Mouse (Mus musculus): ENCODE data around the gene Slc39a1. TPM values are rescaled to one million over a fixed set of nuclear protein-coding genes. Genes with fewer than 3 reads are reported as not detected.
"Not testable (repeated sequence)": the region's sequence is repeated elsewhere in the genome, so short reads cannot be mapped to it uniquely, and the experiment has no call there.

The Slc39a1 gene
- polyA plus RNA-seq, 1 experiment from 2014 or later, result 63.5 TPM

DNA sequence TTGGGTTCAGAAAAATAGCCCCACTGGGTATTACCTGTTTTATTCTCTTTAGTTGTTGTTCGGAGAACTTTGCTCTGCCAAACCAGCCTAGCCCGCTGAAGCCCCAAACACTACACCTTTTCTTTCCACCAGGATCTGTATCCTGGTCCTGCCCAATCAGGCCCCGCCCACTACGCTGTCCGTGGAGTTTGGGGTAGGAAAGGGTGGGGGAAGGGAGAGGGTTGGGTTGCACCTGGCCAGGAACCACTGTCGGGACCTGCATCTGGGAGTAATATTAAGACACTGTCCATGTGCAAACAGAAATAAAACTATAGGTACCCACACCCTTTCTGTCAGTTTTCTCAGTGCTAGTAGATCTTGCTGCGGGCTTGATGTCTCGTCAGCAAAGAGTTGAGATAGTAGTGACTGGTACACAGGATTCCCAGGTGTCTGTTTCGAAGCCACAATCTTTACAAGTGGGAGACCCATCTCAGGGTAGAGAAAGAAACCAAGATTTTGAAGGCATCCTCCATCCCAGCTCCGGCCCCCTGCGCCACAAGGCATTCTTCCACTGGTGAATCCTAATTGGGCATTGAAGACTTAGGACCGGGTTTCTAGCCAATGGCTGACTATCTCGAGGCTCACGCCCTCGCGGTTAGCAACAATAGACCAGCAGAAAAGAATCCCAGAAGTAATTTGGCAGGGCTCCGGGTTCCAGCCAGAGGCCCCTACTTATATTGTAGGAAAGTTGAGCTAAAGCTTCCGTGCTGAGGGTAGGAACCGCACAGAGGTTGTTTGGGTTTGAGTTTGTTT lies 4.8 kb upstream of the Slc39a1 start, which contains the start of gene Creb3l4:
Gene Creb3l4 (minus strand): TSS at position 529 of the 792 bp plus-strand sequence.
- peaks cover 19% of the 10 kb centered on the region; the same call in 1 of the 2 replicates for H3K4me1 ChIP-seq
- peak within 1 kb of the TSS; percentile 35 for H3K4me3 ChIP-seq
- H3K4me2 ChIP-seq (replicated peaks), result peak within 1 kb of the TSS; percentile 64
- H3K27ac ChIP-seq, result peak within 1 kb of the TSS; percentile 86
- ATAC-seq (ENCODE audit: insufficient number of reproducible peaks, insufficient read depth, low FRiP score, low TSS enrichment), result peak; percentile 76
- H3K27me3 ChIP-seq, result no peaks in the 10 kb centered on the region
- H3K9me3 ChIP-seq, result no peaks in the 10 kb centered on the region
- H3K36me3 ChIP-seq, result no peaks in the 10 kb centered on the region
- 5% methylated on average over 19 of the region's 19 CpGs for WGBS
- H3K9ac ChIP-seq, result peak within 1 kb of the TSS; percentile 25; the same call in 1 of the 2 replicates

GRCm38 (mm10) chr3:90245406-90245805 lies 2.6 kb upstream of the Slc39a1 start:
- Histone ChIP-seq H3K27me3 (no peaks in the 10 kb centered on the region), H3K4me3 (no peak overlapping the region), H3K4me2 (replicated peaks) (no peak overlapping the region), H3K27ac (no peak overlapping the region), H3K9me3 (no peaks in the 10 kb centered on the region), H3K36me3 (0 out of 2 replicates have a peak, but pooled peaks cover 3% of the 10 kb centered on the region), H3K4me1 (peaks cover 30% of the 10 kb centered on the region), H3K9ac (no peak overlapping the region)
- WGBS, result 65% methylated on average over 2 of the region's 2 CpGs
- ATAC-seq (ENCODE audit: insufficient number of reproducible peaks, insufficient read depth, low FRiP score, low TSS enrichment), result no peak

DNA sequence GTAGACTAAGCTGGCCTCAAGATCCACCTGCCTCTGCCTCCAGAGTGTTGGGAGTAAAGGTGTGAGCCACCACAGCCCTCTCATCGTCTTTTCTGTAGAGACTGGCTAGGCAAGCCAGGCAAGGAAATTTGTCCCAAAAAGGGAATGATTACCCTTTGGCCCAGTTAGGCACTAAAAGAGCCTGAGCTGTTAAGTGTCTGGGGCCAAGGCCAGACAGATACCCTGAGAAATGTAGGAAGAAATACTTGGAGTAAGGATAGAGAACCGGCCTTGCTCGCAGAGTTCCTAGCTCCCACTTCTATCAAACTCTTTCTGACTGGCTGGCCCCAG lies 377 bp upstream of the Slc39a1 start:
- ATAC-seq (ENCODE audit: insufficient number of reproducible peaks, insufficient read depth, low FRiP score, low TSS enrichment), result no peak
- Histone ChIP-seq H3K4me1 (peaks cover 28% of the 10 kb centered on the region), H3K4me2 (replicated peaks) (peak overlapping the region; percentile 84), H3K27ac (peak overlapping the region; percentile 92), H3K27me3 (no peaks in the 10 kb centered on the region), H3K36me3 (peaks cover 16% of the 10 kb centered on the region), H3K4me3 (peak overlapping the region; percentile 78), H3K9ac (peak overlapping the region; percentile 80), H3K9me3 (no peaks in the 10 kb centered on the region)
- 0% methylated on average over 3 of the region's 3 CpGs for WGBS

DNA sequence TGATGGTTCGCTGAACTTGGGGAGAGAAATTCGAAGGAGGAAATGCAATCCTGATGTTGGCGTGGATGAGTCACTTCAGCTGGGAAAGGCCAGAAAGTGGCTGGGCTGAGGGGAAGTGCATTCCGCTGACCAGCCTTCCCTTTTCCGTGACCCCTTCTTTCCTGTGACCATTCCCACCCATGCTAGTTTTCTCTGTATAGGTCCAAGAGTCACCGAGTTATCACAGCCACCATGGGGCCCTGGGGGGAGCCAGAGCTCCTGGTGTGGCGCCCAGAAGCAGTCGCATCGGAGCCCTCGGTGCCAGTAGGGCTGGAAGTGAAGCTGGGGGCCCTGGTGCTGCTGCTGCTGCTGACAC lies 751 bp downstream of the Slc39a1 start:
- Histone ChIP-seq H3K4me1 (peaks cover 20% of the 10 kb centered on the region), H3K36me3 (peaks cover 16% of the 10 kb centered on the region), H3K4me3 (peak overlapping the region; percentile 78), H3K9me3 (no peaks in the 10 kb centered on the region), H3K27me3 (no peaks in the 10 kb centered on the region), H3K4me2 (replicated peaks) (peak overlapping the region; percentile 84), H3K27ac (peak overlapping the region; percentile 92), H3K9ac (peak overlapping the region; percentile 80)
- WGBS, result 6% methylated on average over 10 of the region's 10 CpGs
- no peak for ATAC-seq (ENCODE audit: insufficient number of reproducible peaks, insufficient read depth, low FRiP score, low TSS enrichment)

DNA sequence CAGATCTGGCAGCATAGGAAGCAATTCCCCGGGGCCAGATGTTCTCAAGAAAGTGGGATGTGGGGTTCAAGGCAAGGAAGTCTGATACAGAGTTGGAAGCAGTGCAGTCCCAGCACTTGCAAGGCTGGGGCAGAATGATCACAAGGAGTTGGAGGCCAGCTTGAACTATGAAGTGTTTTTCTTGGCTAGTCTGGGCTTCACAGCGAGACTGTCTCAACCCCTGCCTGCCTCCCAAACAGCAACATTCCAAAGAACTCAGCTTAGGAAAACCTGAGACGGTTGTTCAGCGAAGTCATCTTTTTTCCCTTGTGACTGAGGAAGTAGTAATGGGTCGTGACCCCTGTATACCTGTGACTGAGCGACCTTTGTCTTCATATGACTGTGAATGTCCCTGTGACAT lies 2.8 kb downstream of the Slc39a1 start:
- no peak overlapping the region for H3K4me2 ChIP-seq (replicated peaks)
- H3K4me3 ChIP-seq, result no peak overlapping the region
- H3K27me3 ChIP-seq, result no peaks in the 10 kb centered on the region
- H3K9ac ChIP-seq, result no peak overlapping the region
- ATAC-seq (ENCODE audit: insufficient number of reproducible peaks, insufficient read depth, low FRiP score, low TSS enrichment), result no peak
- WGBS, result 84% methylated on average over 6 of the region's 6 CpGs
- no peak overlapping the region for H3K27ac ChIP-seq
- H3K36me3 ChIP-seq, result peaks cover 16% of the 10 kb centered on the region
- H3K9me3 ChIP-seq, result no peaks in the 10 kb centered on the region
- H3K4me1 ChIP-seq, result peaks cover 27% of the 10 kb centered on the region

GRCm38 (mm10) chr3:90251731-90252226 lies 3.8 kb downstream of the Slc39a1 start:
- H3K9me3 ChIP-seq; H3K4me3 ChIP-seq; H3K4me2 ChIP-seq (replicated peaks); H3K9ac ChIP-seq; H3K27me3 ChIP-seq; ATAC-seq (ENCODE audit: insufficient number of reproducible peaks, insufficient read depth, low FRiP score, low TSS enrichment); H3K27ac ChIP-seq: not testable (repeated sequence)
- peaks cover 16% of the 10 kb centered on the region for H3K36me3 ChIP-seq
- 94% methylated on average over 9 of the region's 12 CpGs for WGBS
- H3K4me1 ChIP-seq, result peaks cover 32% of the 10 kb centered on the region

GRCm38 (mm10) chr3:90252659-90253058 lies 4.7 kb downstream of the Slc39a1 start:
- not testable (repeated sequence) for H3K9ac ChIP-seq; H3K9me3 ChIP-seq; H3K4me2 ChIP-seq (replicated peaks); H3K27me3 ChIP-seq; ATAC-seq (ENCODE audit: insufficient number of reproducible peaks, insufficient read depth, low FRiP score, low TSS enrichment); H3K4me3 ChIP-seq; H3K27ac ChIP-seq
- H3K4me1 ChIP-seq, result peaks cover 30% of the 10 kb centered on the region
- H3K36me3 ChIP-seq, result peaks cover 23% of the 10 kb centered on the region
- WGBS, result 92% methylated on average over 2 of the region's 2 CpGs

GRCm38 (mm10) chr3:90253174-90253573 lies 5.2 kb downstream of the Slc39a1 start:
- Histone ChIP-seq H3K4me1 (peaks cover 29% of the 10 kb centered on the region), H3K36me3 (peaks cover 24% of the 10 kb centered on the region), H3K4me3 (peak overlapping the region; percentile 88; the same call in 1 of the 2 replicates)
- peak; percentile 3; the same call in 1 of the 2 replicates for ATAC-seq (ENCODE audit: insufficient number of reproducible peaks, insufficient read depth, low FRiP score, low TSS enrichment)
- not testable (repeated sequence) for H3K27ac ChIP-seq; H3K4me2 ChIP-seq (replicated peaks); H3K9me3 ChIP-seq; H3K27me3 ChIP-seq; H3K9ac ChIP-seq
- WGBS, result 95% methylated on average over 1 of the region's 1 CpGs

- H3K4me2 ChIP-seq (replicated peaks), result peak within 1 kb of the TSS; percentile 81
- peaks cover 26% of the 10 kb centered on the region for H3K4me1 ChIP-seq
- ATAC-seq (ENCODE audit: insufficient number of reproducible peaks, insufficient read depth, low FRiP score, low TSS enrichment), result peak; percentile 96
- no peaks in the 10 kb centered on the region for H3K9me3 ChIP-seq
- under 1% methylated on average over 38 of the region's 40 CpGs for WGBS
- peak within 1 kb of the TSS; percentile 79 for H3K27ac ChIP-seq
- H3K4me3 ChIP-seq, result peak within 1 kb of the TSS; percentile 88
- peak within 1 kb of the TSS; percentile 88 for H3K9ac ChIP-seq
- H3K36me3 ChIP-seq, result peaks cover 29% of the 10 kb centered on the region
- H3K27me3 ChIP-seq, result no peaks in the 10 kb centered on the region
These were observed 5.9 kb downstream of the Slc39a1 start, which contains the start of gene Crtc2 for GRCm38 (mm10) chr3:90253653-90254418. Crtc2 (plus strand) TSS chr3:90254163.

DNA sequence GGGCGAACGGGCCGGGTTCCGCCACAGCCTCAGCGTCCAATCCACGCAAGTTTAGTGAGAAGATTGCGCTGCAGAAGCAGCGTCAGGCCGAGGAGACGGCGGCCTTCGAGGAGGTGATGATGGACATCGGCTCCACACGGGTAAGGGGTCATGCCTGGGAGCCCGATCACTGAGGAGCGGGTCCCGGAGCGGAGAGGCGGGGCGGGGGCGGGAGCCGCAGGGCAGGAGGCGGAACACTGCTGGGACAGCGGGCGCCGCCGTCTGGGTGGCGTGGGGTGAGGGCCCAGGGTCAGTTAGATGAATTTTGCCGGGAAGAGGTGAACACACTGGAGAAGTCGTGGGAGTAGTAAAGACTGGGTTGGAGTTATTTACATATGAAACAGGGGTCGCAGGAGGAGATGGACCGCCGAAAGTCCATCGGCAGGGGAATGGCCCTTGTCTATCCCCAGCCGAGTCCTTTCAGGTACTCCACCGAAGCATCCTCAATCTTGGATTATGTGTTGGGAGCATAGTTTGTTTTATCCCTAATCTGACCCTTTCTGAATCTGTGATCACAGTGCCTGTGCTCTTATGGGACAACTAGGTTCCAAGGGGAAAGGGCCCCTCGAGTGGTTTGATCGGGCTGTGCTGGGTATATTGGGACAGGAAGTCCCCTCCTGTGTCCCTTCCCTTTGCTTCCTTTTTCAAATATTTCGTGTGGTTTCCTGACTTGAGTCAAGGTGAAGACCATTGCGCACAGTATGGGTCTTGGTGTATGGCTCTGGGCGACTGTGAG lies 6.6 kb downstream of the Slc39a1 start:
- peak overlapping the region; percentile 79 for H3K27ac ChIP-seq
- no peaks in the 10 kb centered on the region for H3K9me3 ChIP-seq
- peaks cover 37% of the 10 kb centered on the region for H3K36me3 ChIP-seq
- no peaks in the 10 kb centered on the region for H3K27me3 ChIP-seq
- peak overlapping the region; percentile 88 for H3K9ac ChIP-seq
- H3K4me1 ChIP-seq, result peaks cover 18% of the 10 kb centered on the region
- ATAC-seq (ENCODE audit: insufficient number of reproducible peaks, insufficient read depth, low FRiP score, low TSS enrichment), result peak; percentile 58
- H3K4me3 ChIP-seq, result peak overlapping the region; percentile 88
- peak overlapping the region; percentile 81 for H3K4me2 ChIP-seq (replicated peaks)
- WGBS, result 1% methylated on average over 41 of the region's 41 CpGs

GRCm38 (mm10) chr3:90255194-90255565 lies 7.2 kb downstream of the Slc39a1 start:
- Histone ChIP-seq H3K4me2 (replicated peaks) (peak overlapping the region; percentile 81), H3K4me3 (peak overlapping the region; percentile 88), H3K4me1 (peaks cover 18% of the 10 kb centered on the region), H3K9me3 (no peaks in the 10 kb centered on the region), H3K36me3 (peaks cover 42% of the 10 kb centered on the region), H3K27ac (peak overlapping the region; percentile 79; the same call in 1 of the 2 replicates), H3K9ac (peak overlapping the region; percentile 88), H3K27me3 (no peaks in the 10 kb centered on the region)
- WGBS, result 23% methylated on average over 2 of the region's 2 CpGs
- no peak for ATAC-seq (ENCODE audit: insufficient number of reproducible peaks, insufficient read depth, low FRiP score, low TSS enrichment)

Data from embryonic facial prominence, embryonic 12.5 days (tissue).